Mouse (Mus musculus) ES-E14 (cell line): ENCODE results near the gene Prkcb. TPM values are rescaled to one million over a fixed set of nuclear protein-coding genes. Genes with fewer than 3 reads are reported as not detected.

ENCODE experiments used
- DNase-seq: peaks from one replicate; pipeline ENCODE4 v3.0.0-alpha.2; 2013; ENCODE audit warnings: low read depth, low spot score
- H3K27ac ChIP-seq: 2 replicates; pipeline ENCODE4 v1.5.1; 2012; ENCODE audit warnings: low read depth, mild to moderate bottlenecking, low read length, moderate library complexity, mixed read lengths; ENCODE audit not compliant: poor library complexity, insufficient read depth, severe bottlenecking
- H3K36me3 ChIP-seq: 2 replicates; pipeline ENCODE4 v1.6.1; 2012; ENCODE audit warnings: mild to moderate bottlenecking, low read length, moderate library complexity, mixed read lengths; ENCODE audit not compliant: control insufficient read depth, poor library complexity, insufficient read depth, severe bottlenecking
- H3K4me1 ChIP-seq, 2 experiments: fragments of 150-350 bp in 1 of 2; sonication (generic) in 1 of 2; 2 replicates each; pipeline ENCODE4 v1.6.1; 2012; ENCODE audit warnings: low read length in 2 of 2, mild to moderate bottlenecking in 1 of 2, mixed read lengths in 1 of 2; ENCODE audit not compliant: control insufficient read depth in 2 of 2, insufficient read depth in 2 of 2, poor library complexity in 1 of 2
- H3K4me3 ChIP-seq, 2 experiments: fragments of 150-350 bp in 1 of 2; sonication (generic) in 1 of 2; 2 replicates each; pipeline ENCODE4 v1.5.1; 2012; ENCODE audit warnings: low read length in 2 of 2, low read depth in 1 of 2, mild to moderate bottlenecking in 1 of 2, mixed read lengths in 1 of 2; ENCODE audit not compliant: insufficient read depth in 1 of 2, poor library complexity in 1 of 2, severe bottlenecking in 1 of 2
- H3K9ac ChIP-seq: 2 replicates; pipeline ENCODE4 v1.6.1; 2012; ENCODE audit warnings: low read depth, mild to moderate bottlenecking, low read length, mixed read lengths; ENCODE audit not compliant: poor library complexity, insufficient read depth, severe bottlenecking
- H3K9me3 ChIP-seq: fragments of 150-350 bp; sonication (generic); 2 replicates; pipeline ENCODE4 v1.6.1; 2012; ENCODE audit warnings: low read depth, mild to moderate bottlenecking, low read length; ENCODE audit not compliant: control insufficient read depth, insufficient read depth
- CHD2 ChIP-seq: IDR thresholded peaks from 2 replicates; pipeline ENCODE4 v1.6.1; 2014; ENCODE audit warnings: mild to moderate bottlenecking, low read depth, low read length, inconsistent platforms
- HCFC1 ChIP-seq: IDR thresholded peaks from 2 replicates; pipeline ENCODE4 v1.6.1; 2012; ENCODE audit warnings: low read length, inconsistent platforms, borderline replicate concordance; ENCODE audit not compliant: insufficient read depth
- MAFK ChIP-seq: IDR thresholded peaks from 2 replicates; pipeline ENCODE4 v1.6.1; 2014; ENCODE audit warnings: mild to moderate bottlenecking, low read depth, low read length, inconsistent platforms; ENCODE audit not compliant: insufficient read depth
- ZC3H11A ChIP-seq: IDR thresholded peaks from 2 replicates; pipeline ENCODE4 v1.6.1; 2012; ENCODE audit warnings: low read depth, mild to moderate bottlenecking, inconsistent platforms, low read length, borderline replicate concordance
- ZNF384 ChIP-seq: IDR thresholded peaks from 2 replicates; pipeline ENCODE4 v1.6.1; 2012; ENCODE audit warnings: low read depth, low read length, inconsistent platforms
- in situ Hi-C, 2 experiments: fragments of 600-800 bp; cut with MboI; formaldehyde crosslinking; loops; one replicate each; pipeline ENCODE4 v1.15.1; 2025; ENCODE audit warnings: low sequenced_read_pairs in 2 of 2, inconsistent platforms in 1 of 2; ENCODE audit not compliant: unreplicated experiment in 2 of 2
- total RNA-seq: library from RNA; depleted of rRNA; stranded (reverse); fragments of 300-350 nt; gene quantifications from 2 replicates; pipeline ENCODE4 v1.2.3, GENCODE M21; 2012

The Prkcb gene
- total RNA-seq, 1 experiment: 6.1 TPM

- DNase-seq: no peak
- Histone ChIP-seq H3K36me3 (no peaks in the 10 kb centered on the region), H3K4me3 (no peak overlapping the region), H3K27ac (no peak overlapping the region), H3K4me1 (no peaks in the 10 kb centered on the region), H3K9ac (no peak overlapping the region), H3K9me3 (no peaks in the 10 kb centered on the region)
- in situ Hi-C loops: no loop called here
- TF ChIP-seq ZNF384 (no peak), CHD2 (no peak), ZC3H11A (no peak), HCFC1 (no peak), MAFK (no peak)
Observed at GRCm38 (mm10) chr7:122376845-122377244, 88.3 kb downstream of the Prkcb start.

GRCm38 (mm10) chr7:122377967-122378366 lies 89.4 kb downstream of the Prkcb start:
- no peak for TF ChIP-seq MAFK
- TF ChIP-seq HCFC1: no peak
- TF ChIP-seq CHD2: no peak
- no peak for TF ChIP-seq ZNF384
- no peak for TF ChIP-seq ZC3H11A
- Histone ChIP-seq H3K4me3 (no peak overlapping the region), H3K36me3 (no peaks in the 10 kb centered on the region), H3K9me3 (no peaks in the 10 kb centered on the region), H3K4me1 (no peaks in the 10 kb centered on the region), H3K27ac (no peak overlapping the region), H3K9ac (no peak overlapping the region)
- in situ Hi-C loops: no loop called here
- DNase-seq: no peak

GRCm38 (mm10) chr7:122378473-122378872 lies 89.9 kb downstream of the Prkcb start:
- H3K4me1 ChIP-seq: no peaks in the 10 kb centered on the region
- H3K27ac ChIP-seq: no peak overlapping the region
- H3K9me3 ChIP-seq: no peaks in the 10 kb centered on the region
- in situ Hi-C loops: no loop called here
- H3K36me3 ChIP-seq: no peaks in the 10 kb centered on the region
- TF ChIP-seq ZNF384 (no peak), CHD2 (no peak), HCFC1 (no peak), MAFK (no peak), ZC3H11A (no peak)
- H3K9ac ChIP-seq: no peak overlapping the region
- no peak for DNase-seq
- no peak overlapping the region for H3K4me3 ChIP-seq

GRCm38 (mm10) chr7:122379292-122379691 lies 90.7 kb downstream of the Prkcb start:
- TF ChIP-seq ZC3H11A (no peak), MAFK (no peak), HCFC1 (no peak), ZNF384 (no peak), CHD2 (no peak)
- in situ Hi-C loops: no loop called here
- Histone ChIP-seq H3K9ac (no peak overlapping the region), H3K4me1 (no peaks in the 10 kb centered on the region), H3K36me3 (no peaks in the 10 kb centered on the region), H3K27ac (no peak overlapping the region), H3K9me3 (no peaks in the 10 kb centered on the region), H3K4me3 (no peak overlapping the region)
- DNase-seq: no peak
